Mouse (Mus musculus): ENCODE measurements around the gene Nptx1.

DNA sequence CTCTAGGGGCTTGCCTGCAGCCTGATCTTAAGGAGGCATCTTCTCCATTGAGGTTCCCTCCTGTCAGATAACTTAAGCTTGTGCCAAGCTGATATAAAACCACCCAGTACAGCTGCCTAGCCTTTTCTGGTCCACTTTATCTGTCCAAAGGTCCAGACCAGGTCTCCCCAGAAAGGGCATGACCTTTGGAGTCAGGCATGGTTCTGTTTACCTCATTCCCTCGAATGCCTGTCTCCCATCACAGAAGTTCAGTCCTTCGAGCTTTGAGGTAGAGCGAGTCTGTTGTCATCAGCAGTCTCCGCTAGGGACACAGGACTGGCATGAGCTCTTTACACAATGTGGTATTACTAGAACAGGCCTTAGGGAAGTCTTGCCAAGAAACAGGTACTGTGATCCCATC, 41.2 kb downstream of the Nptx1 start:
- TF ChIP-seq GATA1 (IDR thresholded peaks at IDR 0.05; ENCODE audit: borderline replicate concordance, low read length) (no peak), FLI1 (IDR thresholded peaks at IDR 0.05; ENCODE audit: low read length) (no peak)

Data from megakaryocyte, embryonic 14.5 days (primary cell).